Mouse (Mus musculus): ENCODE measurements around the gene Mlycd.

- TF ChIP-seq POLR2A (IDR thresholded peaks at IDR 0.05; ENCODE audit: borderline replicate concordance, insufficient read depth, low read length), result no peak
- TF ChIP-seq CTCF (IDR thresholded peaks at IDR 0.05; ENCODE audit: borderline replicate concordance, insufficient read depth, low read depth, low read length), result no peak
Measured at GRCm38 (mm10) chr8:119378476-119378875, 16.2 kb upstream of the Mlycd start.

Measured in cerebellum, adult 2 months (tissue).